Mouse (Mus musculus) stomach, embryonic 14.5 days (tissue): ENCODE results near the gene Dcaf5. TPM values are rescaled to one million over a fixed set of nuclear protein-coding genes. Genes with fewer than 3 reads are reported as not detected.

Source experiments
- ATAC-seq: fragments of 200-750 bp; cut with Nextera tagmentation; 2 replicates; pipeline ENCODE4 v1.8.0; 2017; ENCODE audit warnings: low read depth, moderate TSS enrichment; ENCODE audit not compliant: insufficient number of reproducible peaks, insufficient read depth, low FRiP score
- H3K27ac ChIP-seq: fragments of 300-500 bp; sonication (generic); 2 replicates; pipeline ENCODE4 v1.5.1; 2014; ENCODE audit warnings: mild to moderate bottlenecking, low read length, moderate library complexity, mixed read lengths
- H3K27me3 ChIP-seq: fragments of 300-500 bp; sonication (generic); 2 replicates; pipeline ENCODE4 v1.6.1; 2014; ENCODE audit warnings: low read length, control low read depth, mixed read lengths; ENCODE audit not compliant: control insufficient read depth, insufficient read depth
- H3K36me3 ChIP-seq: fragments of 300-500 bp; sonication (generic); 2 replicates; pipeline ENCODE4 v1.6.1; 2014; ENCODE audit warnings: mild to moderate bottlenecking, control low read depth, low read length, moderate library complexity, mixed read lengths; ENCODE audit not compliant: control insufficient read depth, insufficient read depth
- H3K4me1 ChIP-seq: fragments of 300-500 bp; sonication (generic); 2 replicates; pipeline ENCODE4 v1.6.1; 2014; ENCODE audit warnings: low read length, control low read depth, mixed read lengths; ENCODE audit not compliant: control insufficient read depth, insufficient read depth
- H3K4me2 ChIP-seq: fragments of 300-500 bp; sonication (generic); replicated peaks from 2 replicates; pipeline ENCODE4 v1.6.1; 2014; ENCODE audit warnings: low read depth, low read length, control low read depth
- H3K4me3 ChIP-seq: fragments of 300-500 bp; sonication (generic); 2 replicates; pipeline ENCODE4 v1.5.1; 2014; ENCODE audit warnings: low read depth, low read length, control low read depth
- H3K9ac ChIP-seq: fragments of 300-500 bp; sonication (generic); replicated peaks from 2 replicates; pipeline ENCODE4 v1.6.1; 2014; ENCODE audit warnings: low read depth, mild to moderate bottlenecking, control low read depth, low read length, moderate library complexity, mixed read lengths
- H3K9me3 ChIP-seq: fragments of 300-500 bp; sonication (generic); 2 replicates; pipeline ENCODE4 v1.6.1; 2016; ENCODE audit warnings: low read depth, low read length, control low read depth; ENCODE audit not compliant: control insufficient read depth
- WGBS: fragments of 180-500 bp; shearing (Covaris S2); extraction: QIAGEN DNeasy Blood & Tissue Kit; methylation state at CpG from one replicate; pipeline ENCODE4 v1.1.7; 2014; 5-methylcytosine and 5-hydroxymethylcytosine counted together
- polyA plus RNA-seq: library from polyadenylated mRNA; unstranded; fragments of >200 nt; fragmentation: Nextera tagmentation; extraction: Ambion mirVana; gene quantifications from 2 replicates; pipeline ENCODE4 v1.2.1, GENCODE M21; 2014

Dcaf5 gene
- 11.9 and 12.6 TPM in 2 replicates for polyA plus RNA-seq

DNA sequence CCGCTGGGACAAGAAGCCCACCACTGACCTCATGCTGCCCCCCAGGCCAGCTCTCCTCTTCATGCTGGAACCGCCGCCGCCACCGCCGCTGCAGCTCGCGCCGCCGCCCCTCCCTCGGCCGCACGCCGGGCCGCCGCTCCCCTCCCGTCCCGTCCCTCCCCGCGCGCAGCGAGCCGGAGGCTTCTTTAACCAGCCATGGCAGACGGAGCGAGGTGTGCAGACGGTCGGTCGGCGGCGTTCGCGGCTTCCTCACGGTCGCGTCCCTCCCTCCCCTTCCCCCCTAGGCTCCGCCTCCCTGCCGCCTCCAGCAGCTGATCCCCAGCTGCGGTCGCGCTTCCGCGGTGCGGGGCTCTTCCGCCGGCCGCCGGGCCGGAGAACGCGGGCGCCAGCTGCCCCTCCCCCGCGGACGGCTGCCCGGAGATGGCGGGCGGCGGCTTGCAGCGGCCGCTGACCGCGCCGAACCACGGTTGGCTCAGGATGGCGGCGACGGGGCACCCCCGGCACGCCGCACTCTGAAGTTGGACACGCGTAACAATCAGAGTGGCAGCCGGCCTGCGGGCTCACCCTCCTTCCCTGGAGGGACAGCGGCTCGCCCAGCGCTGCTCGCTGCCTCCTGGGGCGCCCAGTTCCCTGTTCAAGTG lies at the start of gene Dcaf5:
TSS of gene Dcaf5 (minus strand) at position 266 of the 641 bp plus-strand sequence.
- H3K9me3 ChIP-seq = no peaks in the 10 kb centered on the region
- WGBS = under 1% methylated on average over 76 of the region's 79 CpGs
- peak; percentile 65 for ATAC-seq

DNA sequence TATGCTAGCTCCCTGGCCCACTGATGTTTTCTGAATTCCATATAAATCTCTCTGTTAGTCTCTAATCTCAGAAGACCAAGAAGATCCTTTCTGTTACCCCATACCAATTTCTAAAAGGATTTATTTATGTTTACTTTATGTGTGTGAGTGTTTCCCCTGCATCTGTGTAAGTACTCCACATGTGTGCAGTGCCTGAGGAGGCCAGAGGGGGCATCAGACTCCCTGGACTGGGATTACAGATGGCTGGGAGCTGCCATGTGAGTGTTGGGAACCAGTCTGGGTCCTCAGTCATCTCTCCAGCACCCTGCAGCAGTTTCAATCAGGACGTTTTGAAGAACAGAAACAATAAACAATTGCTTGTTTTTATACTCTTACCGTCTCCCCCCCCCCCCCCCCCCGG lies 47.0 kb upstream of the Dcaf5 start:
- no peak for ATAC-seq
- H3K4me1 ChIP-seq = no peaks in the 10 kb centered on the region

More for the DNA sequence above, at the start of gene Dcaf5:
- no peaks in the 10 kb centered on the region for H3K27me3 ChIP-seq
- H3K36me3 ChIP-seq = peaks cover 3% of the 10 kb centered on the region; the same call in 1 of the 2 replicates
- H3K4me2 ChIP-seq = peak within 1 kb of the TSS; percentile 56
- peaks cover 14% of the 10 kb centered on the region for H3K4me1 ChIP-seq
- peak within 1 kb of the TSS; percentile 90 for H3K9ac ChIP-seq
- peak within 1 kb of the TSS; percentile 95 for H3K27ac ChIP-seq
- H3K4me3 ChIP-seq = peak within 1 kb of the TSS; percentile 91

DNA sequence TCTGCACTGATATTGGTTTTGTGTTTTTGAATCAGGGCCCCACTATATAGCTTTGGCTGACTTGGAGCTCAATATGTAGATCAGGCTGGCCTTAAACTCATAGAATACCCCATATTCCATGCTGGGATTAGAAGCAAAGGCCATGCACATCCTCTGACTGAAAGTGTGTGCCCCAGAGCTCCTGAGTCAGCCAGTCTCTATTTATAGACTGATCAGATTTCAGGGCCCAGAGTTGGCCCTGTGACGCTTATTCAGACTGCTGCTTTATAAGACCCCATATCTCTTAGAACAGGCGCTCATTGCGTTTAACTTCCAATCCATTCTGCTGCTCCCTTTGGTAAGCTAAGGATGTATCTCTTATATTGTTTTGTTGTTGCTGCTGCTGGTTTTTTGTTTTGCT lies 43.6 kb upstream of the Dcaf5 start:
- H3K9ac ChIP-seq = no peak overlapping the region
- H3K9me3 ChIP-seq = no peaks in the 10 kb centered on the region
- H3K27me3 ChIP-seq = no peaks in the 10 kb centered on the region
- H3K4me2 ChIP-seq = no peak overlapping the region
- H3K36me3 ChIP-seq = peaks cover 11% of the 10 kb centered on the region; the same call in 1 of the 2 replicates
- ATAC-seq = no peak
- H3K27ac ChIP-seq = no peak overlapping the region
- no peaks in the 10 kb centered on the region for H3K4me1 ChIP-seq
- no peak overlapping the region for H3K4me3 ChIP-seq
- 81% methylated on average over 3 of the region's 3 CpGs for WGBS

More for the DNA sequence above, 47.0 kb upstream of the Dcaf5 start:
- Histone ChIP-seq H3K36me3 (peaks cover 5% of the 10 kb centered on the region; the same call in 1 of the 2 replicates), H3K4me2 (no peak overlapping the region), H3K27me3 (no peaks in the 10 kb centered on the region), H3K9ac (no peak overlapping the region), H3K27ac (no peak overlapping the region), H3K9me3 (no peaks in the 10 kb centered on the region), H3K4me3 (no peak overlapping the region)
- 71% methylated on average over 3 of the region's 3 CpGs for WGBS

DNA sequence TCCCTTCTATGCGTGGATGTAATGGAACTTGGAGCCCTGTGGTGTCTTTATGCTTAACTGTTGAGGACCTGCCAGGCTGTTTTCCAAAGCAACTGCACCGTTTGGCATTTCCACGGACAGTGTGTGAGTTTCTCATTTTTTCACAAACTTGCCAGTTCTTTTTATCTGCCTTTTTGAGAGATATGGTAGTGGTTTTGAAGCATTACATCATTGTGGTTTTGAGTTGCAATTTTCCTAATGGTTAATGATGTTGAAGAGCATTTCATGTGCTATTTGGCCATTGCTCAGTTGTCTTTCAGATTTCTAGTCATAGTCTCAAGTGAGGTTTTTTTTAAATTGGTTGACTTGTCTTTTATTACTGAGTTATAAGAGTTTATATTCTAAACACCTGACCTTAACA lies 37.3 kb upstream of the Dcaf5 start:
- H3K9me3 ChIP-seq = no peaks in the 10 kb centered on the region

DNA sequence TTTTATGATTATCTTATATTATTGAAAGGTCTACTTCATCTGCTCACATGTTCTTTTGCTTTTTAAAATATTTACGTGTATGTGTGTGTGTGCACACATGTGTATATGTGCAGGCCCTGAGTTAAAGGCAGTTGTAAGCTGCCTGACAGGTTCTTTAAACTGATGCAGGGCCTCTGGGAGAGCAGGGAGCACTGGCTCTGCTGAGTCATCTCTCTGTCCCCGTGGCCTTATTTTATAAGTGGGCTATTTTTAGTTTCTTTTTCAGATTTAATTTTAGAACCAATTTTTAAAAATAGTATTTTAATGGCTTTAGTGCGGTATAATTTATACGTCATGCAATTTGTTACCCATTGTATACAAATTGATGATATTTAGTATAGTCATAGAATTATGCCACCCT lies 35.5 kb upstream of the Dcaf5 start:
- Histone ChIP-seq H3K9me3 (no peaks in the 10 kb centered on the region), H3K9ac (no peak overlapping the region), H3K27ac (no peak overlapping the region), H3K27me3 (no peaks in the 10 kb centered on the region), H3K4me1 (no peaks in the 10 kb centered on the region), H3K4me3 (no peak overlapping the region), H3K4me2 (no peak overlapping the region), H3K36me3 (peaks cover 6% of the 10 kb centered on the region; the same call in 1 of the 2 replicates)
- WGBS = 75% methylated on average over 4 of the region's 4 CpGs
- ATAC-seq = no peak

More for the DNA sequence above, 37.3 kb upstream of the Dcaf5 start:
- WGBS = 84% methylated on average over 3 of the region's 3 CpGs
- no peak for ATAC-seq
- Histone ChIP-seq H3K27me3 (no peaks in the 10 kb centered on the region), H3K36me3 (peaks cover 6% of the 10 kb centered on the region; the same call in 1 of the 2 replicates), H3K9ac (no peak overlapping the region), H3K4me2 (no peak overlapping the region), H3K27ac (no peak overlapping the region), H3K4me3 (no peak overlapping the region), H3K4me1 (no peaks in the 10 kb centered on the region)

DNA sequence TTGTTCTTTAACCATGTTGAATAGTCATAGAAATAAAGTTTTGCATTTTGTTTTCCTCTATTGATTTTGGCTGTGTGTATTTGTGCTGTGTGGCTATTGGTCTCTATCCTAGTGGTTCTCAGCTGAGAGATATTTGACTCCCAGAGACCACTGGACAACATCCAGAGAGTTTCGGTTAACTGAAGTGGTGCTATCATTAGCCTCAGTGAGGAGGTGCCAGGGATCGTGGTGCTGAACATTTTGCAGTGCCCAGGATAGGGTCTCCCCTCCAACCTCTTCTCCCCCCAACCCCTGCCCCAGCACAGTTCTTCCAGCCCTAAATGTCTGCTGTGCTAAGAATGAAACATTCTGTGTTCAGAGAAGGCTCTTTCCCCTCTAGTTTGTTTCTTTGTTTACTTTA lies 33.8 kb upstream of the Dcaf5 start:
- H3K4me3 ChIP-seq = no peak overlapping the region
- no peak overlapping the region for H3K9ac ChIP-seq
- ATAC-seq = no peak
- WGBS = 86% methylated on average over 2 of the region's 2 CpGs
- no peaks in the 10 kb centered on the region for H3K36me3 ChIP-seq
- no peaks in the 10 kb centered on the region for H3K4me1 ChIP-seq
- H3K27ac ChIP-seq = no peak overlapping the region
- H3K9me3 ChIP-seq = no peaks in the 10 kb centered on the region
- H3K4me2 ChIP-seq = no peak overlapping the region
- H3K27me3 ChIP-seq = no peaks in the 10 kb centered on the region

DNA sequence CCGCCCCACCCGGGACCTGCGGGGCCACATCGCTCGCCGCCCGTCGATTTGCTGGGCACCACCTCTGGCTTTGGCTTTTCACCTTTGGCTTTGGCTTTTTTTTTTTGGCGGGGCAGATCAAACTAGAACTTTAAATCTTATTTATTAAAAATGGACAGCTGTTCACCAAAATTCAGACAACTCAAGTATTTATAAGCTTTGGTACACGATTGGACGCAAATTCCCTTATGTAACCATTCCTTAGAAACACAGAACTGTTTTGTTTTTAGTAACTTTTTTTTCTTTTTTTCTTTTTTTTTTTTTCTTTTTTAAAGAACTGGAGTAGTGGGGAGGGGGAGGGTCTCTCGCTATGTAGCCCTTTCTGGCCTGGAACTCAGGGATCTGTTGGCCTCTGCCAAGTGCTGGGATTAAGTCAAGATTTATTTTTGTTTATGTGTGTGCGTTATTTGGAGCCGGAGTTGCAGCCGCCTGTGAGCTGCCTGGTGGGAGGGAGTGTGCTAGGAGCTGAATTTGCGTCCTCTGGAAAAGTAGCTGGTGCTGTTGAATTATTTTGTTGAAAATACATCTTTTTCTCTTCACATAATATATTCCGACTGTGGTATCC lies 27.4 kb upstream of the Dcaf5 start:
- WGBS = 6% methylated on average over 17 of the region's 17 CpGs
- peak overlapping the region; percentile 65 for H3K4me3 ChIP-seq
- peak overlapping the region; percentile 71 for H3K27ac ChIP-seq
- H3K9ac ChIP-seq = peak overlapping the region; percentile 49; the same call in 1 of the 2 replicates
- peaks cover 3% of the 10 kb centered on the region; the same call in 1 of the 2 replicates for H3K4me1 ChIP-seq
- no peaks in the 10 kb centered on the region for H3K9me3 ChIP-seq
- no peak for ATAC-seq
- no peaks in the 10 kb centered on the region for H3K36me3 ChIP-seq
- H3K27me3 ChIP-seq = no peaks in the 10 kb centered on the region
- H3K4me2 ChIP-seq = peak overlapping the region; percentile 72

DNA sequence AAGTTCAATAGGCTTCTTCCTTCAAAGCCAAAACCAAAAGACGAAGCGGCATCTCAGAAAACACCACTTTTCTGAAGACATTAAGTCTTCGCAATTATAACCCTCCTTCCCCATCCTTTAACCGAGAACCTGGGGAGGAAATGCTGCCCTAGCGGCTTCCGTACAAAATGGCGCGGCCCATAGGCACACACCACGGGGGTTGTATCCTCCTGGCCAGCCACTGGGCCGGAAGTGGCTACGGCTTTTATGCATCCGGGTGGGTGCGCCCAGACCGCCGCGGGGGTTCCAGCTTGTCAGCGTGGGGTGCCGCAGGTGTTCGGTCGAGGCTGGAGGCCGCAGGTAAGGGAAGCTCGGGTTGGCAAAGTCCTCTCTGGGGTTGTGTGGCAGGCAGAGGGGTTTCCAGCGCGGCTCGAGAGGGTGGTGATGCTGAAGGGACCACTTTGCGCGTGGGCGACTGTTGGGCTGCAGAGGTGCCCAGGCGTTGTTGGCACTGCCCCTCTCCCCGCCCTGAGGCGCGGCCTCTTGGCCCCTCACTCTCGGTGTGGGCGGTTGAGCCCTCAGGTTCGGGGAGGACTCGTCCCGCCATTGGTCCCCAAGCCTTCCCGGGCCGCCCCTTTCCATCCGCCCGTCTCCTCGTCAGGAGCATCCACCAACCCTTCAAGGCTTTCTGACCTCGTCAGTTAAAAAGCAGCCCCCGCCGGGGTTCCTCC lies 26.7 kb upstream of the Dcaf5 start, which contains the start of gene Exd2:
TSS of gene Exd2 (plus strand) at position 154 of the 710 bp plus-strand sequence.
- Histone ChIP-seq H3K4me2 (peak within 1 kb of the TSS; percentile 72), H3K36me3 (no peaks in the 10 kb centered on the region), H3K4me3 (peak within 1 kb of the TSS; percentile 65), H3K9ac (peak within 1 kb of the TSS; percentile 49; the same call in 1 of the 2 replicates), H3K4me1 (peaks cover 3% of the 10 kb centered on the region; the same call in 1 of the 2 replicates), H3K27me3 (no peaks in the 10 kb centered on the region), H3K9me3 (no peaks in the 10 kb centered on the region), H3K27ac (peak within 1 kb of the TSS; percentile 71)
- under 1% methylated on average over 43 of the region's 45 CpGs for WGBS
- peak; percentile 97 for ATAC-seq
